Mouse (Mus musculus) neutrophil, adult 59 days (primary cell): ENCODE data around the gene Ly6g5b. TPM values are rescaled to one million over a fixed set of nuclear protein-coding genes. Genes with fewer than 3 reads are reported as not detected.

ENCODE experiments used
- total RNA-seq, 2 experiments: library from RNA; stranded (reverse); gene quantifications; 1 replicate in 1 of 2; 2 replicates in 1 of 2; pipeline ENCODE4 v1.2.4; 2023

The Ly6g5b gene
- total RNA-seq, result 10 to 100 TPM; 15.2 to 16.0 TPM

DNA sequence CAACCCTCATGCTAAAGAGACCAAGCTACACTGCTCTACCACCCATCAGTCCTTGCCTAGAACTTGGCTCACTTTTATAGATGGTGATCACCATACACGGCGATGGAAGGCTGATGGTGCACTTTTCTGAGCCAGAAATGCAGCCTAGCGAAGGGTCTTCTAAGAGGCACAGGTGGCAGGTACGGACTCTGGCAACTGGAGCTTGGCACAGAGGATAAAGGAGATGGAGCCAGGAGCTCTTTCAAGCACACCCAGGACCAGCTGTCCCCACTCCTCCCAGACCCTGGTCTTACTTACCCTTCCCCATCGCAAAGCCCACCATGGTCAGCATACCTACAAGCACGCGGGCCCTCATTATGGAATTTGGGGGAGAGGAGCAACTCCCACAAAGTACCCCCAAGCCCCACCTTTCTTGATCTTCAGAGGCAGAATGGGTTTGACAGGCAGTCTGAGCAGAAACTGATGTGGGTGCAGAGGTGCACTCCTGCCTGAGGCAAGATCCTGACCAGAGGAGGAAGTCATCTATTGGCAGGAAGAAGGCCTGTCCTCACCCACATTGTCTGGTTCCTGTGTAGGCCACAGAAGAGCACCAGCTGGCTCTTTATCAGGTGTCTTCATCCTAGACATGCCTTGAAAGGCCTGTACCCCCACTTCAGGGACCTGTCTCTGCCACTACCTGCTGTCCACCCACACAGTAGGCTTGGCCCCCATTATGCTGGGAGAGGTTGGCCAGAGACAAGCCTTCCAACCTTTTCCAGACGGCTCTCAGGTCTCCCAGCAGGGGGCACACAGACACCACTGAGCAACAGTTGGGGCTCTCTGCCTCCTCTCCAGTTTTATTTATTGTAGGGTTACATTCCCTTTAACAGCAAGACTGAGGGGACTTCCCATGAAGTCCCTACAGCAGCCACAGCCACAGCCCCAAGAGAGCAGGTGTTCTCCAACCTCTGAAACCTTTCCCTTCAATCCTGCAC, at the start of gene Ly6g5b:
Ly6g5b (minus strand) TSS at position 383 of the 974 bp plus-strand sequence.

DNA sequence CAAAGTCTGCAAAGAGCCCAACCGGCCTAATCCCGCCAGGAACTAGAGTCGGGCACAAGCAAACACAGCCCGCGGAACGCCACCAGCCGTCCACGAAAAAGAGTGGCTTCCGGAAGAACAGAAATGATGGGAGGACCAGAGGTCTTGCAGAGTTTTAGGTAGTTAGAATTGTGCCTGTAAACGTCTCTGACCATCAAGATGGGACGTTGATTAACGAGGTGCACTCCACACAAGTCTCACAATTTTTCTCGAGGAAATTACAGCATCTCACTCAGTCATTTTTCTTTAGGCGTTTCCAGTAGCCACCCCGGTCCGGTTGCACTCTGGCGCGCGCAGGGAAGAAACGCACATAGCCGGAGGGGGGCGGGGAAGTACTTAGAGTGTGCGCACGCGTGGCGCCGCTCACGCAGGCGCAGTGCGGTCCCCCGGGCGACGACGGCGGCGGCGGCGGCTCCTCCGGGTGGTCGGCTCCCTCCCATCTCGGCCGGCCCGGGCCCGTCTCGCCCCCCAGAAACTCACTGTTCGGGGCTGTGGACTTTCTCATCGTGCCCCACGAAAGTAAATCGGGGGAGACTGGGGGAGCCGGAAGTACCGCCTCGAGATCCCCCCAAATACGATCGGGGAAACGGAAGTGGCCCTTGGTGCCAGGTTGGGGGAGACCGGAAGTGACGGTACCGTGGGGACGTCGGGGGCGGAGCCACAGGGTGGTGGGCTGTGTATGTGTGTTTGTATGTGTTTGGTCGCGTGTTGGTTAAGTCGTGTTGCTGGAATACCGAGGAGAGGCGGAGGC, 19.8 kb upstream of the Ly6g5b start, which contains the start of gene Bag6:
Bag6 (plus strand) TSS at position 378 of the 790 bp plus-strand sequence.

DNA sequence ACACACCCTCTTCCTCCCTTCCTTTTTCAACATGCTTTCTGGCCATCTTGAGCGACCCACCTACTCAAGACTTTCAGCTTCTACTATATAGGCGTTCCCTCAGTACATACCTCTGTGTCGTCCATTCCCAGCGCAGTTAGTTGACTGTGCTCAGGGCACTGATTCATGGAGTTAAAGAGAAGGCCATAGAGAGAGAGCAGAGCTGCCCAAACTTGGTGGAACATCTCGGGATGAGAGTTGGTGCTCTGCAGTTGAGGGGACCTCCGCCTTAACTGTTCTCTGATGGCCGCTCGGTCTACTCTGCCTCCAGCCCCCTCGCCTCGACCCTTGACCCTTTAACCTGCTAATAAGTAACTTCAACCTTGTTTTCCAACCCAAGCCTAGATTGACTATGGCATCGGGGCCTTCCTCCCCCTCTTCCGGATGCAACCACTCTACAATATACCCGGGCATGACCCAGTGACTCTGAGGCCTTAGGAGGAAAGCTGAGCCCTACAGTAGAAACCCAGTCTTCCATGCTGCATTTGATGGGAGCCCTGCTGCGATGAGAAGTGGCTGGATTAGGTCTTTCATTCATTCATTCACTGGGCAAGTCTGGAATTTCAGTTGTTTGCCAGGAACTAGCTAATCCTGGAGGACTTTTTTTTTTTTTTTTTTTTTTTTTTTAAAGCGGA, 16.4 kb upstream of the Ly6g5b start, which contains the start of gene Apom:
Apom (minus strand) TSS at position 551 of the 674 bp plus-strand sequence.

DNA sequence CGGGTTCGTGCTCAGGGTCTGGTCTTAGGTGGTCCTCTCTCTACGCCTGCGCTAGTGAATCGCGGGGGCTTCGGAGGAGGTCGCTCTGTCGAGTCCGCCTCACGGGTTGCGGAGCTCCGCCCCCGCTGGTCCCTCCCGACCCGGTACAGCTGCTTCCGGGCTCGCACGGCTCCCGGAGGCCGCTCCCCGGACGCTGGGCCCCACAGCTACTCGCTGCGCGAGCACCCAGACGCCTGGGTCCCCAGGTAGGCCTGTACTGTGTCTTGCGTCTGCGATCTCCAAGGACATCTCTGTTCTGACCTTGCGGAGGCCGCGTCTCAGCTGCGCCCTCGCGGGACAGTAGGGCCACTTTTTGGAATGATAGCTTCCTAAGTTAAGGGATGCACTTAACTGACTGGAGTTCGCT, 11.0 kb upstream of the Ly6g5b start, which contains the start of gene D17H6S53E:
D17H6S53E (plus strand) TSS at position 168 of the 406 bp plus-strand sequence.

DNA sequence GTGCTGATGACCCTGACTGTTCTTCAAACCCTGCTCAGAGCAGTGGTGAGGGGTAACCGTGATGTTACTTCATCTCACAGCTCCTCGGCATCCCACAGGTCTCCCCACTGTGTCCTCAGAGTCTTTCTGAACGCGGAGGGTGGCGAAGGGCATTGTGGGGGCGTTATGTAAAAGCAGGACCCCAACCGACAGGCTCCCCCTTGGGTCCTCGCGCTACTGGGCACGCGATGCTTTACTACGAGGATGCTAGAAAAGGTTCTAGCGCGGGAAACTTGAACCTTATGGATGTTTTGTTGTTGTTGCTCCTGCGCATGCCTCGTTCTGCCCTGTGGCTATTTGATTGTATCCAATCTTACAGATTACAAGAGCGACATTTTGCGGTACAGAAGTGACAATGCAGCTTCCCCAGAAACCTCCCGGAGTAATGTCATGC, 6.7 kb upstream of the Ly6g5b start, which contains the start of gene Csnk2b:
Csnk2b (minus strand) TSS at position 183 of the 433 bp plus-strand sequence.

DNA sequence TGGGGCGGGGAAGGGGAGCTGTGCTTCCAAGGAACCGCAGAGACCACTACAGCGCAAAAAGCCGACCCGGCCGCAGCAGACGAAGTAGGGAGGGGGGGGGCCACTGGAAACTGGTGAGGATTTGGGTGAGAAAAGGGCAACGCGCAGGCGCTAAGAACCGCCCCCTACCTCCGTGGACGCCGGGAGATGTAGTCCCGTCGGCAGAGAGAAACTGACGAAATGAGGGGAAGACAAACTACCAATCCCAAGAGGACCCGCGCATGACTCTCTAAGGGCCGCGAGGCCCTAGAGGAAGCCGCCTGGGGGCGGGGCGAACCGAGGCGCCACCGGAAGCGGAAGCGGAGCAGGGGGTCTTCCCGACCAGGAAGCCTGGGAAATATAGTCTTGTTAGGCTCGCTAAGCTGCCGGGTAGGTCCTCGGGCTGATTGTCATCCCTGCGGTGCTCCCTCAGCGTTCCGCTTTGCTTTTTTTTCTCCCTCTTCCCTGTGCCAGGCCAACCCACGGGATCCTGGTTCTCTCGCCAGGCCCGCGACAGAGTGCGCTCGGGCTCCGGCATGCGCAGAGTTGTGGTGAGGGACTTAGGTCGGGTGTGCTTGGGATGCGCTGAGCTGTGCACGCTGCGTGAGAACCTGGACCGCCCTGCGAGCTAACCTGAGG, 6.0 kb upstream of the Ly6g5b start, which contains the start of gene Gpank1:
Gpank1 (plus strand) TSS at position 313 of the 657 bp plus-strand sequence.

DNA sequence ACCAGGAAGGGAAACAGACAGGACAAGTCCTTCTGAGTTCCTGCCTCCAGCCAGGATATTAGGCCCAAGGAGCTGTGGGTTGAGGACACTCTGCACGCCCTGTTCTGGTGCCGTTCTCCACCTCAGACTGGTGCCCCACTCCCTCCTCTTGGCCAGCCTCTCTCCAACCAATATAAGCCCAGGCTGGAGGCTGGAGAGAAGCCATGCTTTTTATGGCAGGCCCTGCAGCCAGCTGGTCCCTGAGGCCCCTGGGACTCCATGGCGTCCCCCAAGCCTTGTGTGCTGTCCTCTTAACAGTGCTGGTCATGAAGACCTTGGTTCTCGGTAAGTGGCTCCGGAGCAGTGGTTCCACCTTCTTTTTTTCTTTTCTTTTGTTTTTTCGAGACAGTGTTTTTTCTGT, 7.1 kb downstream of the Ly6g5b start, which contains the start of gene Ly6g5c:
Ly6g5c (plus strand) TSS at position 183 of the 400 bp plus-strand sequence.

DNA sequence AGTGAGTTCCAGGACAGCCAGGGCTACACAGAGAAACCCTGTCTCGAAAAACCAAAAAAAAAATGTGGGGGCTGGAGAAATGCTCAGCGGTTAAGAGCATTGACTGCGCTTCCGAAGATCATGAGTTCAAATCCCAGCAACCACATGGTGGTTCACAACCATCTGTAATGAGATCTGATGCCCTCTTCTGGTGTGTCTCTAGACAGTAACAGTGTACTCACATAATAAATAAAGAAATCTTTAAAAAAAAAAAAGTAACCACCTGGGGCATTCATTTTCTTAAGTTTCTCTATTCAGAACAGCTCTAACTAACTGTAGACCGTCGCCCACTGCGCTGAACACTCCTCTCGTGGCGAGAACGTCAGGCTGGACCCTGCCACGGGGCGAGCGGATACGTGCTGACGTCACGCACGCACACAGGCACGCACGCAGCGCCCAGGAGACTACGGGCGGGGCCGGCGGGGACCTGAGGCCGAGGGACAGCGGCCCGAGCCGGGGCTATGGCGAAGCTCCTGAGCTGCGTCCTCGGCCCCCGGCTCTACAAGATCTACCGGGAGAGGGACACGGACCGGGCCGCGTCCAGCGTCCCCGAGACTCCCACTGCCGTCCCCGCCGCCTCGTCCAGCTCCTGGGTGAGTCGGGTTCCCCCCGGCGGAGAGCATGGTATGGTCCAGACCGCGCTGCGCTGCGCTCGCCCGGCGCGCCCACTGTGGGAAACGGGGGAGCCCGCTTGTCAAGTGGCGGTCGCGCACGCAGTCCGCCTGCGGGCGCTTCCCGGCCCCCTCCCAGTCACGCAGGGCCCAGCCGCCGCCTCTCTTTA, 26.2 kb downstream of the Ly6g5b start, which contains the start of gene Abhd16a:
Abhd16a (plus strand) TSS at position 439 of the 820 bp plus-strand sequence.

DNA sequence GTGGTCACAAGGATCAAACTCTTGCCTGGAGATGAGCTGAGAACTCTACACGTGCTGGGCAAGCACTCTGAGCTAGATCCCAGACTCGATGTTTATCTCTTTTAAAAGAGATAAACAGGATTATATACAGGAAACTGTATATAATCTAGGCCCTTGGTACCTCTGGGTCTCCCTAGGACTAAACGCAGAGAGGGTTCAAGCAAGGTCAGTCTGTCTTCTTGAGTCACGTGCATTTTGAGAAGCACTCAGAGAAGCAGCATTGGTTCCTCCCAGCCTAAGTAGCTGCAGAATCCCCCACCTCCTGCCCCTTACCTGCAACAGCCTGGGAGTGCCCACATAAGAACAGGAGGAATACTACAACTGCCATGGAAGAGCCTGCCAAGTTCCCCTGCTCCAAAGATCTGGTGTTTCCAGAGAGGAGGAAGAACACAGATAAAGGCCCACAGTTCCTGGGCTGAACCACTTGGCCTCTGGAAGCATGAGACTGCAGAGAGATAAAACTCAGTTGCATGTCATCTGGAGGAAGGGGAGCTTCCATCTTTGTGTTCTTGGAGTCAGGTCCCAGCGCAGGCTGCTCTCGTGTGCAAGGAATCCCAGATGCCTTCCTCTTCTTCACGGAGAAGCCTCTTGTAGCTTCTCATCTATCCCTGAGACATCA, 29.9 kb downstream of the Ly6g5b start, which contains the start of gene Ly6g6f:
Ly6g6f (minus strand) TSS at position 403 of the 658 bp plus-strand sequence.

DNA sequence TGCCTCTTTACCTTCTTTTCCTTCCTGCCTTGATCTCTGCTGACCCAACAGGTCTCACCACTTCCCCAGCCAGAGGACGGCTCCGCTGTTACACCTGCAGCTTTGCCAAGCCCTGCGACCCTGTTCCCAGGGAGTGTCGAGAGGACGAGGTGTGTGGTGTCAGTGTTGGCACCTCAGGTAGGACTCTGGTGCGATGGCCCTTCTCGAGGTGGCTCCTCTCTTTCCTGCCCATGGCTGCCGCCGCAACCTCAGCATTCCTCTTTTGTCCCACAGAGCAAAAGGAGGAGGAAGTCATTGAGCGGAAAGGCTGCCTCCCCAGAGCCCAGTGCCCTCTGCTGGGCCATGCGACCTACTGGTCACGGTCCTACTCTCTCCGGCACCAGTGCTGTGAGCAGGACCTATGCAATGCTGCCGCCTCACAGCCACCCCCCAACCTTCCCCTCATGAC, 37.4 kb downstream of the Ly6g5b start, which contains the start of gene Ly6g6d:
Ly6g6d (minus strand) TSS at position 280 of the 448 bp plus-strand sequence.

DNA sequence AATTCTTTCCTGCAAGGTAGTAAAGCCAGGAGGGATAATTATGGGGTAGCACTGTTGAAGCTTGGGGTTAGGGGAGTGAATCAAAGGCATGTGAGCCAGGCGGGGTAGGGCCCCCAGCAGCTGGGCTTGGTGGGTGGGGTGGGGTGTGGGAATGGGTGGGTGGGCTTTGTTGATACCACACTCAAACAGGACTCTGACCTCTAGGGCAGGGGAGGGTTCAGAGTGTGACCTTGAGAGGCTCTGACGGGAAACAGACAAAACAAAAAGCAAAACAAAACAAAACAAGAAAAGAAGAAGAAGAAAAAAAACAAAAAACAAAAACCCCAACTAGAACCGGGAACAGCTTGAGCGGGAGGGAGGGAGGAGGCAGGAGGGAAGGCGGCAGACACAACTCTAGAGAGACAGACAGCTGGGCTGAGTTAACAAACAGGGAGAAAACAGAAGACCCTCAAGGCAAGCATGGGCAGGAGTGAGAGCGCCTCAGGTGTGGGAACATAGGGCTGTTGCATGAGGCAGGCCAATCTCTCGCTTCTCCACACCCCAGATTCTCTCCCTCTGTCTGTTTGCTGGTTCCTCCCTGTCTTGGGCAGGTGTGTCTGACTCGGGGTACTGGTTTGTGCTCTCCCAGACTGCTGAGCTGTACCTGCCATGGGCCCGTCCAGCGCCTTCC, 38.6 kb downstream of the Ly6g5b start, which contains the start of gene Ly6g6e:
Ly6g6e (plus strand) TSS at position 396 of the 670 bp plus-strand sequence.

DNA sequence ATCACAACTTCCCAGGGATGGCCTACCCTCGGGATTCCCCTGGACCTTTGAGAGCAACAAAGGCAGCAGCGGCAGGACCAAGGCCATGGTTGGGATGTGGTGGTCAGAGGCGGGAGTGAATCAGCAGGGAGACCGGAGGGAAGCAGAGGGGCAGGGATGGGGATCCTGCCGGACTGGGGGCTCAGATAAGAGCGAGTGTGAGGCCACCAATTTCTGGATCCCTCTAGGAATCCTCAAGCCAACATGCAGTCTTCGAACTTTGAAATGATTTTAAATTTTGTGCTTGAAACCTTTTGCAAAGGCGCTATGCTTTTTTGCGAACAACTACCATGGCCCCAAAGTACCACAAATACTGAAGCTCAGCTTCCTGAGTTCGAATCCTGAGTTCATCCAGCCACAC, 49.1 kb downstream of the Ly6g5b start, which contains the start of gene Mpig6b:
Mpig6b (minus strand) TSS at position 101 of the 400 bp plus-strand sequence.

DNA sequence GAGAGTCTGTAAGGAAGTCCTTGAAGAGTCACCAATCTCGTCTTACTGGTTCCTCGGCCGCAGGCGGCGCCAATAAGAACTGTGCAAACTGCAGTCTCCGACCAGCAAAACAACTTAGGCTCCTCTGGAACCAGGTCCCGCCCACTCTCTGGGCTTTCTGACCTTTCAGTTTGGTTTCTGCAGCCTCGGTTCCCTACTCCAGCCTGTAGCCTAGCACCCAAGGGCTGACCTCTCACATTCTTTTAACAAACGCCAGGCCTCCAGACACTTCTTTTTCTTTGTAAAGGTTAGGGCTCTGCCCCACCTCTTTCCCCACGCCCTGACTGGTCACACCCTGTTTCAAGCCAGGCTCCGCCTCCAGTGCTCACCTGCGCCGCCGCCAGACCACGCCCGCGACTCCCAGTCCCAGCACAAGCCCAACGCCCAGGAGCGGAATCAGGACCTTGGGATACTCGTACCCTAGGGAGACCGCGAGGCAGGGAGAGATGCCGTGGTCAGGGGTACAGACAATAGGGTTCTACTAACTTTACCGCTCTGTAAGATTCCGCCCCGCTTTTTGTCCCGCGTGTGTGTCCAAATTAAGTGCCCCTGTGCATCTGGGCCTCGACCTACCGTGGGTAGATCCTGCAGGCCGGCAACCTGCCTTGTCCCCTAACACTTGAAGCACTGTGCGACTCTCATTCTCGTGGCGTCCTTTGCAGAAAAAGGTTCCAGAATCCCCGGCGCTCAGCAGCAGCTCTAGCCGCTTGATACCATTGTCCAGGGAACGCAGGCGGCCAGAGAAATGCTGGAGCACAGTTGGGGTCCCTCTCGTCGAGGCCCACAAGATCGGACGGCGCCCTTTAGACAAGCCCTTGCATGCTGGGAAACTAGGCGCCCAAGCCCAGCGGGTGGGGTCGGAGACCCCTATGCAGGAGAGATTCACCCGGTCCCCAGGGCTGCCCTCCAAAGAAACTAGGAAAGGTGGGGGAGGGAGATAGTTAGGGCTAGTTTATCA, 50.0 kb downstream of the Ly6g5b start, which contains the start of gene Ly6g6c:
Ly6g6c (plus strand) TSS at position 438 of the 997 bp plus-strand sequence.

